Mouse (Mus musculus) bone marrow macrophage, adult 2 months (primary cell): ENCODE measurements at regions not wholly inside any gene's neighbourhood (a gene's known extent, or its start where the extent isn't known, plus 50 kb on each side); places are given as distances from the start of the nearest gene placed in this dataset.

Source experiments
- CTCF ChIP-seq: IDR thresholded peaks from 2 replicates; pipeline ENCODE4 v1.5.1; 2012; ENCODE audit warnings: low read depth, mild to moderate bottlenecking, low read length, moderate library complexity
- POLR2A ChIP-seq: IDR thresholded peaks from 2 replicates; pipeline ENCODE4 v1.6.1; 2012; ENCODE audit warnings: mild to moderate bottlenecking, low read depth, low read length, borderline replicate concordance

GRCm38 (mm10) chr15:64558220-64558619, 259.3 kb upstream of the Gm21798 start:
- TF ChIP-seq CTCF: no peak
- TF ChIP-seq POLR2A: no peak
